Mouse (Mus musculus) forebrain, embryonic 15.5 days (tissue): ENCODE results near the gene Kmt2d. TPM values are rescaled to one million over a fixed set of nuclear protein-coding genes. Genes with fewer than 3 reads are reported as not detected.

Experiments used
- ATAC-seq: fragments of 200-750 bp; cut with Nextera tagmentation; replicated peaks from 2 replicates; pipeline ENCODE4 v1.8.0; 2017; ENCODE audit warnings: mild to moderate bottlenecking, moderate TSS enrichment, moderate library complexity
- H3K27ac ChIP-seq: fragments of 300-500 bp; sonication (generic); replicated peaks from 2 replicates; pipeline ENCODE4 v1.5.1; 2015; ENCODE audit warnings: mild to moderate bottlenecking, inconsistent platforms
- H3K27me3 ChIP-seq: fragments of 300-500 bp; sonication (generic); 2 replicates; pipeline ENCODE4 v1.6.1; 2015; ENCODE audit warnings: inconsistent platforms
- H3K36me3 ChIP-seq: fragments of 300-500 bp; sonication (generic); 2 replicates; pipeline ENCODE4 v1.6.1; 2015; ENCODE audit warnings: mild to moderate bottlenecking, inconsistent platforms
- H3K4me1 ChIP-seq: fragments of 300-500 bp; sonication (generic); 2 replicates; pipeline ENCODE4 v1.6.1; 2015; ENCODE audit warnings: inconsistent platforms
- H3K4me2 ChIP-seq: fragments of 300-500 bp; sonication (generic); replicated peaks from 2 replicates; pipeline ENCODE4 v1.6.1; 2015; ENCODE audit warnings: mild to moderate bottlenecking, inconsistent platforms
- H3K4me3 ChIP-seq: fragments of 300-500 bp; sonication (generic); 2 replicates; pipeline ENCODE4 v1.5.1; 2015; ENCODE audit warnings: mild to moderate bottlenecking, inconsistent platforms
- H3K9ac ChIP-seq: fragments of 300-500 bp; sonication (generic); replicated peaks from 2 replicates; pipeline ENCODE4 v1.6.1; 2015; ENCODE audit warnings: mild to moderate bottlenecking, inconsistent platforms
- H3K9me3 ChIP-seq: fragments of 300-500 bp; sonication (generic); 2 replicates; pipeline ENCODE4 v1.6.1; 2016; ENCODE audit warnings: inconsistent platforms
- WGBS: fragments of 180-500 bp; shearing (Covaris S2); methylation state at CpG from one replicate; pipeline ENCODE4 v1.1.7; 2015; ENCODE audit warnings: mixed read lengths; 5-methylcytosine and 5-hydroxymethylcytosine counted together
- polyA plus RNA-seq: library from polyadenylated mRNA; unstranded; fragments of >200 nt; fragmentation: Nextera tagmentation; extraction: Ambion mirVana; gene quantifications from 2 replicates; pipeline ENCODE4 v1.2.1, GENCODE M21; 2015

Gene Kmt2d
- polyA plus RNA-seq, 1 experiment from 2014 or later, result 14.3 TPM

DNA sequence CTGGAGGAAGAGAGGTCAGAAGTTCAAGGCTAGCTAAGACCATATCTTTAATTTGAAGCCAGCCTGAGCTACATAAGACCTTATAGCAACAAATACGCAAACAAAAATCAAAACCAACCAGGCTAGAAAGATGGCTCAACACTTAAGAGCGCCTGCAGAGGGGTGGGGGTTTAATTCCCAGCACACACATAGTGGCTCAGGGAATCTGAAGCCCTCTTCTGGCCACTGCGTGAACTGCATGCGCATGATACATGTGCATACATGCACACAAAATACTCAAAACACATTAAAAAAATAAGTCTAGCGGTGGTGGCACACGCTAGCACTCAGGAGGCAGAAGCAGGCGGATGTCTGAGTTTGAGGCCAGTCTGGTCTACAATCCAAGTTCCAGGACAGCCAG is 85.3 kb downstream of the Kmt2d start:
- peaks cover 80% of the 10 kb centered on the region for H3K27me3 ChIP-seq
- no peak overlapping the region for H3K27ac ChIP-seq
- no peaks in the 10 kb centered on the region for H3K9me3 ChIP-seq
- whole genome bisulfite sequencing, result 39% methylated on average over 7 of the region's 7 CpGs
- ATAC-seq, result no peak
- H3K4me2 ChIP-seq, result no peak overlapping the region
- no peaks in the 10 kb centered on the region for H3K36me3 ChIP-seq
- no peak overlapping the region for H3K9ac ChIP-seq
- H3K4me1 ChIP-seq, result peaks cover under 1% of the 10 kb centered on the region
- H3K4me3 ChIP-seq, result no peak overlapping the region

Other genes starting within 250 kb of the Kmt2d start
- gene Cacnb3, start 240.4 kb downstream of the Kmt2d start, polyA plus RNA-seq, result 134 and 138 TPM in 2 replicates
- gene Ddx23, start 208.3 kb downstream of the Kmt2d start, polyA plus RNA-seq, result 23.5 and 25.0 TPM in 2 replicates
- gene Rnd1, start 193.7 kb downstream of the Kmt2d start, polyA plus RNA-seq, result 11.0 and 12.8 TPM in 2 replicates
- 2.3 and 4.3 TPM in 2 replicates for gene Ccdc65, start 163.0 kb downstream of the Kmt2d start, polyA plus RNA-seq
- 3.5 and 3.6 TPM in 2 replicates for gene Fkbp11, start 143.0 kb downstream of the Kmt2d start, polyA plus RNA-seq
- 82.3 and 88.2 TPM in 2 replicates for gene Arf3, start 108.0 kb downstream of the Kmt2d start, polyA plus RNA-seq
- not detected in 2 replicates for gene Wnt10b, start 93.1 kb downstream of the Kmt2d start, polyA plus RNA-seq
- 0.19 and 0.25 TPM in 2 replicates for gene Wnt1, start 81.3 kb downstream of the Kmt2d start, polyA plus RNA-seq
- gene Ddn, start 61.7 kb downstream of the Kmt2d start, polyA plus RNA-seq, result 0.46 and 0.47 TPM in 2 replicates
- gene Prkag1, start 39.7 kb downstream of the Kmt2d start, polyA plus RNA-seq, result 89.0 and 91.7 TPM in 2 replicates
- gene Rhebl1, start 23.3 kb upstream of the Kmt2d start, polyA plus RNA-seq, result 42.7 and 46.4 TPM in 2 replicates
- gene Dhh, start 27.3 kb upstream of the Kmt2d start, polyA plus RNA-seq, result 0.52 and 0.68 TPM in 2 replicates
- gene Lmbr1l, start 47.0 kb upstream of the Kmt2d start, polyA plus RNA-seq, result 43.2 and 45.2 TPM in 2 replicates
- gene Tuba1b, start 63.4 kb upstream of the Kmt2d start, polyA plus RNA-seq, result 1,138 and 1,204 TPM in 2 replicates
- gene Gm49450, start 82.3 kb upstream of the Kmt2d start, polyA plus RNA-seq, result not detected in 2 replicates
- gene Tuba1a, start 82.5 kb upstream of the Kmt2d start, polyA plus RNA-seq, result 14,933 and 15,115 TPM in 2 replicates
- 45.7 and 53.5 TPM in 2 replicates for gene Tuba1c, start 158.7 kb upstream of the Kmt2d start, polyA plus RNA-seq
- 0.97 and 1.3 TPM in 2 replicates for gene Prph, start 184.0 kb upstream of the Kmt2d start, polyA plus RNA-seq
- 19.8 and 24.8 TPM in 2 replicates for gene Troap, start 203.4 kb upstream of the Kmt2d start, polyA plus RNA-seq
- gene C1ql4, start 216.6 kb upstream of the Kmt2d start, polyA plus RNA-seq, result 0.28 and 0.33 TPM in 2 replicates
- 0.46 and 0.53 TPM in 2 replicates for gene Dnajc22, start 222.0 kb upstream of the Kmt2d start, polyA plus RNA-seq